Mouse (Mus musculus) liver, adult 2 months (tissue): ENCODE measurements around the gene Galr2. TPM values are rescaled to one million over a fixed set of nuclear protein-coding genes. Genes with fewer than 3 reads are reported as not detected.

Experiments used
- DNase-seq: peaks from one replicate; pipeline ENCODE4 v3.0.0-alpha.2; 2011; ENCODE audit warnings: low read depth, low spot score; ENCODE audit errors: extremely low read depth
- H3K27ac ChIP-seq: fragments of 200-500 bp; replicated peaks from 2 replicates; pipeline ENCODE4 v1.5.1; 2012; ENCODE audit warnings: low read depth, mild to moderate bottlenecking, control low read depth, inconsistent platforms, low read length; ENCODE audit not compliant: insufficient read depth
- H3K27me3 ChIP-seq: fragments of 200-500 bp; 2 replicates; pipeline ENCODE4 v1.6.1; 2012; ENCODE audit warnings: mild to moderate bottlenecking, moderate library complexity, low read length, inconsistent platforms; ENCODE audit not compliant: control insufficient read depth, insufficient read depth
- H3K36me3 ChIP-seq: fragments of 200-500 bp; 2 replicates; pipeline ENCODE4 v1.6.1; 2012; ENCODE audit warnings: low read length, inconsistent platforms; ENCODE audit not compliant: control insufficient read depth, insufficient read depth
- H3K4me1 ChIP-seq: fragments of 200-500 bp; 2 replicates; pipeline ENCODE4 v1.6.1; 2011; ENCODE audit warnings: low read length; ENCODE audit not compliant: control insufficient read depth, insufficient read depth
- H3K4me3 ChIP-seq: fragments of 200-500 bp; 2 replicates; pipeline ENCODE4 v1.5.1; 2011; ENCODE audit warnings: low read depth, mild to moderate bottlenecking, control low read depth, low read length, moderate library complexity; ENCODE audit not compliant: insufficient read depth
- H3K79me2 ChIP-seq: fragments of 200-500 bp; 2 replicates; pipeline ENCODE4 v1.6.1; 2012; ENCODE audit warnings: inconsistent platforms, mild to moderate bottlenecking, low read length, moderate library complexity; ENCODE audit not compliant: control insufficient read depth, insufficient read depth
- H3K9ac ChIP-seq: fragments of 200-500 bp; 2 replicates; pipeline ENCODE4 v1.6.1; 2012; ENCODE audit warnings: low read depth, mild to moderate bottlenecking, control low read depth, inconsistent platforms, low read length
- CTCF ChIP-seq: fragments of 200-500 bp; IDR thresholded peaks from 2 replicates; pipeline ENCODE4 v1.5.1; 2011; ENCODE audit warnings: low read depth, low read length, control low read depth
- POLR2A ChIP-seq: fragments of 200-500 bp; IDR thresholded peaks from 2 replicates; pipeline ENCODE4 v1.6.1; 2011; ENCODE audit warnings: low read length, control low read depth; ENCODE audit not compliant: insufficient read depth; ENCODE audit errors: extremely low read depth
- WGBS: fragments of 180-500 bp; shearing (Covaris S2); methylation state at CpG from one replicate; pipeline ENCODE4 v1.1.7; 2018; 5-methylcytosine and 5-hydroxymethylcytosine counted together
- polyA plus RNA-seq: library from polyadenylated mRNA; depleted of rRNA; stranded (reverse); fragments of >200 nt; gene quantifications from 2 replicates; pipeline ENCODE4 v1.2.3, GENCODE M21; 2012
- total RNA-seq: library from RNA; depleted of rRNA; stranded (reverse); fragments of >200 nt; gene quantifications from 2 replicates; pipeline ENCODE4 v1.2.3, GENCODE M21; 2014

The Galr2 gene
- total and polyA plus RNA-seq, 2 experiments: not detected

- Histone ChIP-seq H3K9ac (no peak overlapping the region), H3K4me3 (no peak overlapping the region), H3K4me1 (no peaks in the 10 kb centered on the region), H3K79me2 (no peaks in the 10 kb centered on the region), H3K27me3 (no peaks in the 10 kb centered on the region), H3K27ac (no peak overlapping the region), H3K36me3 (peaks cover 6% of the 10 kb centered on the region; the same call in 1 of the 2 replicates)
- 93% methylated on average over 6 of the region's 6 CpGs for WGBS
- no peak for DNase-seq
- TF ChIP-seq CTCF (no peak), POLR2A (no peak)
Observed at GRCm38 (mm10) chr11:116298621-116299020, 17.9 kb downstream of the Galr2 start.

DNA sequence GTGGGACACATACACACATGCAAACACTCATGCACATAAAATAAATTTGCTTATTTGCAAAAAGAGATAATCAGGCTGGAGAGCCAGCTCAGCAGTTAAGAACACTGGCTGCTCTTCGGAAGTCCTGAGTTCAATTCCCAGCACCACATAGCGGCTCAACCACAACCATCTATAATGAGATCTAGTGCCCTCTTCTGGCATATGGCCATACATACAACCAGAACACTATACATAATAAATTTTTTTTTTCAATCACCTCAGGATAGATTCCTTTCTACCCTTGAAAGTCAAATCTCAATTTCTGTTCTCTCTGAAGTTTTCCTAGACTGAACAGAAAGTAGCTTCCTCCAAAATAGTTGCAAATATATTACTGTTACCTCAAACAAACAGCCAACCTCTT, 24.7 kb downstream of the Galr2 start:
- no peak for DNase-seq
- no peak overlapping the region for H3K9ac ChIP-seq
- TF ChIP-seq CTCF: no peak
- TF ChIP-seq POLR2A: no peak
- H3K79me2 ChIP-seq: peaks cover 4% of the 10 kb centered on the region; the same call in 1 of the 2 replicates
- peaks cover 8% of the 10 kb centered on the region for H3K4me1 ChIP-seq
- H3K27ac ChIP-seq: no peak overlapping the region
- H3K27me3 ChIP-seq: no peaks in the 10 kb centered on the region
- no peak overlapping the region for H3K4me3 ChIP-seq
- 99% methylated on average over 2 of the region's 2 CpGs for WGBS
- peaks cover 12% of the 10 kb centered on the region; the same call in 1 of the 2 replicates for H3K36me3 ChIP-seq

DNA sequence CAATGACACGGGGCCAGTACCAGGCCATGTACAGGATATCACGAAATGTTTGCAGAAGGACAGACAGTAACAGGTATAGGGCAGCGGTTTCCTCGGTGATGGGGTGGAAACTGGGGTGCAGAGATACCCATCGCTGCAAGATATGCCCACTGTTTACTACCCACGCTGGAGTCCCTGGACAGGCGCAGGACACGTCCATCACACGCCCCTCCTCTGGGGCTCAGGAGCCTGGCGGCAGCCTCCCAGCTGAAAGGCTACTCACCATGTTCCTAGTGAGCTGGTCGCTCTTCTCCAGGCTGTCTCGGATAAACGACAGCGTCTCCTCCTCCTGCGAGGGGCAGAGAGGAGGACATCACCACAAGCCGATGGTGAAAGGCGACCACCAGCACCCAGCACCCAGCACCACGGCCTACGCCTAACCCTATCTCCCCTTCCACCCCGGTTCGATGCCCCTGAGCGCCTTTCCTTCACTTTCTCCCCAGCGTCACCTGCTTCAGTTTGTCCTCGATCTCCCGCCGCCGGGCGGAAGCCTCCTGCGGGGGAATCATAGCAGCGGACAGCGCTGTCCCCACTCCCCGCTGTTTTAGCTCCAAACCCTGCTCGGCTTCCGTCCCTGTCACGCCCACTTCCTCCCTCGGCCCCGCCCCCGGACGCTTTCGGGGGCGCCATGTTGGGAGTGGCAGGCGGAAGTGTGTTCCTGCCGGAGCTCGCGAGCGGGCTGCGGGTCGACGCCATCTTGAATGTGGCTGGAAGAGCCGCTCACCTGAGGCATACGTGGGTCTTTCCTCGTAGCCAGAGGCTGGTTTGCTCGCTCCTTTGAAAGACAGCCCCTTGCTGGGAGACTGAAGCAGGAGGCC, 25.6 kb downstream of the Galr2 start:
- Histone ChIP-seq H3K36me3 (peaks cover 10% of the 10 kb centered on the region; the same call in 1 of the 2 replicates), H3K79me2 (peaks cover 4% of the 10 kb centered on the region; the same call in 1 of the 2 replicates), H3K27ac (peak overlapping the region; percentile 17), H3K4me3 (peak overlapping the region; percentile 93), H3K4me1 (peaks cover 8% of the 10 kb centered on the region), H3K9ac (peak overlapping the region; percentile 87), H3K27me3 (no peaks in the 10 kb centered on the region)
- peak; percentile 75 for DNase-seq
- under 1% methylated on average over 53 of the region's 53 CpGs for WGBS
- TF ChIP-seq POLR2A (0 out of 2 replicates have a peak, but pooled peaks have one; percentile 6), CTCF (no peak)

- WGBS: 84% methylated on average over 10 of the region's 10 CpGs
- Histone ChIP-seq H3K27ac (peak within 1 kb of the TSS; percentile 17), H3K36me3 (peaks cover 10% of the 10 kb centered on the region; the same call in 1 of the 2 replicates), H3K4me1 (peaks cover 8% of the 10 kb centered on the region), H3K27me3 (no peaks in the 10 kb centered on the region), H3K4me3 (peak within 1 kb of the TSS; percentile 93), H3K9ac (peak within 1 kb of the TSS; percentile 87), H3K79me2 (peaks cover 4% of the 10 kb centered on the region; the same call in 1 of the 2 replicates)
- TF ChIP-seq CTCF: no peak
- no peak for TF ChIP-seq POLR2A
- DNase-seq: no peak
Observed at GRCm38 (mm10) chr11:116307019-116307725, 26.4 kb downstream of the Galr2 start, which contains the start of gene Exoc7. Exoc7 (minus strand) TSS chr11:116307233.

- no peak overlapping the region for H3K27ac ChIP-seq
- peaks cover 8% of the 10 kb centered on the region for H3K4me1 ChIP-seq
- no peak overlapping the region for H3K9ac ChIP-seq
- WGBS: 94% methylated on average over 12 of the region's 12 CpGs
- no peak for DNase-seq
- TF ChIP-seq CTCF (no peak), POLR2A (no peak)
- peaks cover 10% of the 10 kb centered on the region; the same call in 1 of the 2 replicates for H3K36me3 ChIP-seq
- H3K27me3 ChIP-seq: no peaks in the 10 kb centered on the region
- no peak overlapping the region for H3K4me3 ChIP-seq
- peaks cover 4% of the 10 kb centered on the region; the same call in 1 of the 2 replicates for H3K79me2 ChIP-seq
Observed at GRCm38 (mm10) chr11:116307762-116308531, 27.2 kb downstream of the Galr2 start.
